Mouse (Mus musculus) limb, embryonic 14.5 days (tissue): ENCODE measurements around the gene Cgrrf1. TPM values are rescaled to one million over a fixed set of nuclear protein-coding genes. Genes with fewer than 3 reads are reported as not detected.
A peak's percentile ranks its signal among the peaks of the same experiment; 100 is the strongest.

ENCODE experiments used
- ATAC-seq: fragments of 200-750 bp; cut with Nextera tagmentation; 2 replicates; pipeline ENCODE4 v1.8.0; 2017; ENCODE audit warnings: low read depth, moderate number of reproducible peaks, moderate TSS enrichment; ENCODE audit not compliant: low FRiP score
- DNase-seq: peaks from one replicate; pipeline ENCODE4 v3.0.0-alpha.2; 2015; ENCODE audit warnings: low spot score
- H3K27ac ChIP-seq: fragments of 300-500 bp; sonication (generic); replicated peaks from 2 replicates; pipeline ENCODE4 v1.5.1; 2014; ENCODE audit warnings: low read depth, mild to moderate bottlenecking, low read length, moderate library complexity, mixed read lengths
- H3K27me3 ChIP-seq: fragments of 300-500 bp; sonication (generic); 2 replicates; pipeline ENCODE4 v1.6.1; 2014; ENCODE audit warnings: low read length, mixed read lengths; ENCODE audit not compliant: control insufficient read depth, insufficient read depth
- H3K36me3 ChIP-seq: fragments of 300-500 bp; sonication (generic); 2 replicates; pipeline ENCODE4 v1.6.1; 2014; ENCODE audit warnings: mild to moderate bottlenecking, low read length, moderate library complexity, mixed read lengths; ENCODE audit not compliant: control insufficient read depth, insufficient read depth
- H3K4me1 ChIP-seq: fragments of 300-500 bp; sonication (generic); 2 replicates; pipeline ENCODE4 v1.6.1; 2014; ENCODE audit warnings: antibody characterized with exemption, low read length, mixed read lengths; ENCODE audit not compliant: control insufficient read depth, insufficient read depth
- H3K4me2 ChIP-seq: fragments of 300-500 bp; sonication (generic); replicated peaks from 2 replicates; pipeline ENCODE4 v1.6.1; 2014; ENCODE audit warnings: low read depth, mild to moderate bottlenecking, low read length, moderate library complexity; ENCODE audit not compliant: severe bottlenecking
- H3K4me3 ChIP-seq: fragments of 300-500 bp; sonication (generic); replicated peaks from 2 replicates; pipeline ENCODE4 v1.5.1; 2014; ENCODE audit warnings: low read length
- H3K9ac ChIP-seq: fragments of 300-500 bp; sonication (generic); 2 replicates; pipeline ENCODE4 v1.6.1; 2014; ENCODE audit warnings: mild to moderate bottlenecking, low read depth, low read length, moderate library complexity; ENCODE audit not compliant: severe bottlenecking
- H3K9me3 ChIP-seq: fragments of 300-500 bp; sonication (generic); 2 replicates; pipeline ENCODE4 v1.6.1; 2016; ENCODE audit warnings: low read length; ENCODE audit not compliant: control insufficient read depth
- POLR2A ChIP-seq: fragments of 200-500 bp; IDR thresholded peaks from 2 replicates; pipeline ENCODE4 v1.8.0; 2012; ENCODE audit warnings: inconsistent platforms, mild to moderate bottlenecking, moderate library complexity, borderline replicate concordance; ENCODE audit not compliant: insufficient read depth, insufficient read length; ENCODE audit errors: extremely low read depth
- WGBS: fragments of 180-500 bp; shearing (Covaris S2); extraction: QIAGEN DNeasy Blood & Tissue Kit; methylation state at CpG from one replicate; pipeline ENCODE4 v1.1.7; 2014; 5-methylcytosine and 5-hydroxymethylcytosine counted together
- polyA plus RNA-seq, 2 experiments: library from polyadenylated mRNA; depleted of rRNA in 1 of 2; stranded (reverse) in 1 of 2; unstranded in 1 of 2; fragments of >200 nt; fragmentation: Nextera tagmentation in 1 of 2; extraction: Ambion mirVana in 1 of 2; gene quantifications; 2 replicates each; pipeline versions ENCODE4 v1.2.1 to v1.2.3; 2012 to 2014

The Cgrrf1 gene
- polyA plus RNA-seq, 2 experiments, result 19.5 to 26.7 TPM

DNA sequence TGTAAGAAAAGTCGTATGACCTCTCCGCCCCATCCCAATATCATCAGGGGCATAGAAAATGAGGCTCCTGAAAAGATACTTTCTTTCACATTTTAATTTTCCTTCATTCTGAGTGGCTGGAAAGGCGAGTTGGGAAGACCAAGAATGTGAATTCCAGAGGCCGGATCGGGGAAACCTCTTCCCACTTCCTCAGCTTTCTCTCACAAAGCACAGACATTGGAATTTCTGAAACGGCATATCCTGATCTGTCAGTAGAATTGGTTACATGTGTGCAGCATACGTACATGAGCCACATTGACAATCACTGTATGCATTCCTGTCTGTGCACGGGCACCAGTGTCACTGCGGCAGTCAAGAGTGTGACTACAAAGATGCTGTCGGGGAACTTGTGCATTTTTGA is 62.0 kb downstream of the Cgrrf1 start:
- H3K4me1 ChIP-seq, result peaks cover 11% of the 10 kb centered on the region; the same call in 1 of the 2 replicates
- DNase-seq (peak; percentile 55), ATAC-seq (no peak)
- H3K36me3 ChIP-seq, result peaks cover 12% of the 10 kb centered on the region
- TF ChIP-seq POLR2A, result no peak
- WGBS, result 73% methylated on average over 10 of the region's 10 CpGs
- H3K4me3 ChIP-seq, result no peak overlapping the region
- no peaks in the 10 kb centered on the region for H3K27me3 ChIP-seq
- no peaks in the 10 kb centered on the region for H3K9me3 ChIP-seq
- H3K27ac ChIP-seq, result 0 out of 2 replicates have a peak overlapping the region, but pooled peaks have one; percentile 35
- no peak overlapping the region for H3K9ac ChIP-seq
- H3K4me2 ChIP-seq, result no peak overlapping the region

DNA sequence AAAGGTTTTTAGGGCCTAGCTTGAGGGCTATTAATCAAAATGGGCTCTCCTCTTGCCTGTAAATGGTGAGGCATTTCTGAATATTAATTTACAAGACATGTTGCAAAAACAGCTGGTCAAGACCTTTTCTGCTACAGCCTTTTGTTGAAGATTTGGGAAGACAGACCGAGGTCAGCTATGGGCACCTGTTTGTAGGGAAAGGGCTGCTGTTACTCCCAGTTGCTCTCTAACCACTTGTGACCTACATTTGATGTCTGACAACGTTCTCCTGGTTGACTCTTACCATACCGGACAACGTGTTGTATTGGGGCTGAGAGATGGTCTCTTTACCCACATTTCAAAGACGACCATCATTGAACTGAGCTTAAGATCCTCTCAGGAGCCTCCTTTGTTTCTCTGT is 66.0 kb downstream of the Cgrrf1 start:
- Histone ChIP-seq H3K4me3 (no peak overlapping the region), H3K36me3 (no peaks in the 10 kb centered on the region), H3K27ac (no peak overlapping the region), H3K4me2 (no peak overlapping the region), H3K9me3 (no peaks in the 10 kb centered on the region), H3K27me3 (no peaks in the 10 kb centered on the region), H3K9ac (no peak overlapping the region), H3K4me1 (peaks cover 11% of the 10 kb centered on the region; the same call in 1 of the 2 replicates)
- ATAC-seq, result no peak
- 81% methylated on average over 5 of the region's 5 CpGs for WGBS
- no peak for TF ChIP-seq POLR2A
- DNase-seq, result no peak

DNA sequence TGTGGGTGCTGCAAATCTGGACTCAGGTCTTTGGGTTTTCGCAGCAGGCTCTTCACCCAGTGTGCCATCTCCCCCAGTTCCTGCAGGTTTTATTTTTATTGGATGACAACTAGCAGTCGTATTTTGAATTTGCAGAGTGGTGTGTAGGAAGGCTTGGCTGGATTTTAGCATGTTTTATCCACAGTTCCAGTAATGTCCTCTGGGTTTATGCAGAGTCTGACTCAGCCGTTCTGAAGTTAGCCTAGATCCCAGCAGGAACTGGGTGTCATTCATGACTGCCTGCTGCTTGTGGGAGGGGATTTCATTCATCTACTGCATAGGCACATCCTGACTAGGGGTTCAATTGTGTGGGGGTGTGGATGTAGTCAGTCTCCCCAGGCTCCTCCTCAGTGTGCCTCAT is 66.7 kb downstream of the Cgrrf1 start:
- Histone ChIP-seq H3K4me1 (peaks cover 9% of the 10 kb centered on the region; the same call in 1 of the 2 replicates), H3K4me3 (no peak overlapping the region), H3K27ac (no peak overlapping the region), H3K4me2 (no peak overlapping the region), H3K36me3 (no peaks in the 10 kb centered on the region), H3K9ac (no peak overlapping the region), H3K27me3 (no peaks in the 10 kb centered on the region), H3K9me3 (no peaks in the 10 kb centered on the region)
- TF ChIP-seq POLR2A, result no peak
- 62% methylated on average over 3 of the region's 3 CpGs for WGBS
- DNase-seq, result no peak
- no peak for ATAC-seq

DNA sequence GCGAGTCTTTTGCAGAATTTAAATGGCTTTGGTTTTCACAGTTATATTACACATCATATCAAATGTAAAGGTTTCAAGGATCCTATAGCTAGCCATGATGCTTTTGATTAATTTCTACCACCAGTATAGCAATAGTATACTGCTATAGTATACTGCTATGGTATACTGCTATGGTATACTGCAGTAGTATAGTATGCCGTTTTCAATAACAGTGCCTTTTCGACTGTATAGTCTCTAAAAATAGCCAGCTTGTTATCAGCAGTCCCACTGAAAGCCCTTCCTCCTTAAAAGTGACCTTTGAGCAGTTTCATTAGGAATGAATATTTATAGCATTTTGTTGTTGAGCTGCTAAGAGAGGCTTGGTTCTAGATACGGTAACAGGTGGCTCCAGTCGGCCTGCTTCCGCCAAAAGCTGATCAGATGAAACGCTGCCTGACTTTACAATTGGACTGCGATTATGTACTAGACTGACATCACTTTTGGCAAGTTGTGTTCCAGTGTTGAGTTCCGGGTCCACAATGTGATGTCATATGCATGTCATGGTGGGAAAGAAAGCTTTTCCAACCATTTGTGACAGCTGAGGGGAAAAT is 70.7 kb downstream of the Cgrrf1 start:
- Histone ChIP-seq H3K27ac (no peak overlapping the region), H3K9me3 (no peaks in the 10 kb centered on the region), H3K27me3 (no peaks in the 10 kb centered on the region), H3K4me2 (no peak overlapping the region), H3K4me3 (no peak overlapping the region), H3K9ac (no peak overlapping the region), H3K4me1 (no peaks in the 10 kb centered on the region), H3K36me3 (no peaks in the 10 kb centered on the region)
- DNase-seq (no peak), ATAC-seq (no peak)
- 91% methylated on average over 9 of the region's 9 CpGs for WGBS
- TF ChIP-seq POLR2A, result no peak

Other genes with a start within 250 kb of the Cgrrf1 start
- gene Cdkn3, start 71.6 kb upstream of the Cgrrf1 start, polyA plus RNA-seq (2012; rRNA removed), result 22.2 and 23.4 TPM in 2 replicates
- gene Cdkn3, start 71.6 kb upstream of the Cgrrf1 start, polyA plus RNA-seq (2014; fragmentation: Nextera tagmentation; extraction: Ambion mirVana), result 44.4 and 46.6 TPM in 2 replicates
- 104 and 120 TPM in 2 replicates for gene Cnih1, start 43.7 kb upstream of the Cgrrf1 start, polyA plus RNA-seq (2012; rRNA removed)
- gene Cnih1, start 43.7 kb upstream of the Cgrrf1 start, polyA plus RNA-seq (2014; fragmentation: Nextera tagmentation; extraction: Ambion mirVana), result 202 and 208 TPM in 2 replicates
- 42.3 and 45.3 TPM in 2 replicates for gene Gmfb, start 9.9 kb upstream of the Cgrrf1 start, polyA plus RNA-seq (2012; rRNA removed)
- 82.1 and 83.9 TPM in 2 replicates for gene Gmfb, start 9.9 kb upstream of the Cgrrf1 start, polyA plus RNA-seq (2014; fragmentation: Nextera tagmentation; extraction: Ambion mirVana)
- gene Samd4, start 50.7 kb downstream of the Cgrrf1 start, polyA plus RNA-seq (2012; rRNA removed), result 23.9 and 25.8 TPM in 2 replicates
- gene Samd4, start 50.7 kb downstream of the Cgrrf1 start, polyA plus RNA-seq (2014; fragmentation: Nextera tagmentation; extraction: Ambion mirVana), result 9.6 and 10.9 TPM in 2 replicates